Mouse (Mus musculus) megakaryocyte, embryonic 14.5 days (primary cell): Measurements from ENCODE around the gene Ralgapa2.

ENCODE experiments used
- FLI1 ChIP-seq: IDR thresholded peaks from 2 replicates; pipeline ENCODE4 v1.6.1; 2012; ENCODE audit warnings: low read length, inconsistent platforms, mixed read lengths
- GATA1 ChIP-seq: IDR thresholded peaks from 3 replicates; pipeline ENCODE4 v1.6.1; 2012; ENCODE audit warnings: mixed read lengths, low read length, inconsistent platforms, borderline replicate concordance

DNA sequence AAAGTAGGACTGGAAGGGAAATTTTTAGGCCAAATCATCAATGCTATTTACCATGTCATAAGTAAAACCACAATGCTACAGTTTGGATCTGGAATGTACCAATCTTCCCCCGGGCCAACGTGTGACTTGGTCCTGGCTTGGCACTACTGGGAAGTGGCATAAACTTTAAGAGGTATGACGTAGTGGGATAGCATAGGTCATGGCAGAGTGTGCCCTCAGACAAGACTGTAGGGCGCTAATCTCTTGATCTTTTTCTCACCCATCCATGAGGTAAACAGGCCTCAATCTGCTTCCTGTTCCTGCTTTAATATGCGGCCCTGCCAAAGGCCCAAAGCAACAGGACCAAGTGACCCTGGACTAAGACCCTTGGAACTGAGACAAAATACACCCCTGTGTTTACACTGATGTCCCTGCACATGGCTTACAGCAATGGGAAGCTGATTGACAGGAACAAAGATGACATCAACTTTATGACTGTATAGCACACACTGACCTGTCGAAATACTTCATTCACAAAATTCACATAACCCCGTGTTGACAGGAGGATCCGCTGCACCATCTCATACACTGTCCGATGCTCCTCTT is 68.8 kb downstream of the Ralgapa2 start:
- TF ChIP-seq GATA1 (no peak), FLI1 (no peak)
